Mouse (Mus musculus) olfactory bulb, adult 2 months (tissue): ENCODE measurements at regions not wholly inside any gene's neighbourhood (a gene's known extent, or its start where the extent isn't known, plus 50 kb on each side); places are given as distances from the start of the nearest gene placed in this dataset.

Experiments used
- CTCF ChIP-seq: fragments of 200-500 bp; IDR thresholded peaks from 2 replicates; pipeline ENCODE4 v1.5.1; 2012; ENCODE audit warnings: low read depth, mild to moderate bottlenecking, low read length, moderate library complexity; ENCODE audit not compliant: insufficient read depth
- POLR2A ChIP-seq: fragments of 200-500 bp; IDR thresholded peaks from 2 replicates; pipeline ENCODE4 v1.6.1; 2012; ENCODE audit warnings: mild to moderate bottlenecking, low read depth, low read length, moderate library complexity; ENCODE audit not compliant: insufficient read depth

DNA sequence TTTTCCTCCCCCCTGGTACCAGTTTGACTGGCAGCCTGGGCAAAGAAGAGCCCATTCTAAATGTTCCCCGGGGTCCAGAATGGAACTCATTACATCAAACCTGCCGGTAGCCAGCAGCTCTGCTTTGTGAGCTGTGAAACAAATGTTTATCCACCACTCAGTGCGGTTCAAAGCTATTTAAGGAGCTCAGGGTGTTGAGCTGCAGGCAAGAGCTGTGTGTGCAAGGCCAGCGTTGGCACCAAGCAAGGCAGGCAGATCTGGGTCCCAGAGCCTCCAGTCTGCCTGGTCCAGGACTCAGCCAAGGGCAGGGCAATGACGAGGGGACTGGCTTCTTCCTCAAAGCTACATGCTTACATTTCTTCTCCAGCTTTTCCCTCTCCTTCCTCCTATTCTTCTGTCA lies 109.6 kb downstream of the Gm4791 start:
- no peak for TF ChIP-seq POLR2A
- TF ChIP-seq CTCF, result no peak
